Mouse (Mus musculus) MEL-GATA-1-ER (cell line): Measurements from ENCODE around the gene Gm3238.
"Not testable (repeated sequence)": the region's sequence is repeated elsewhere in the genome, so short reads cannot be mapped to it uniquely, and the experiment has no call there.

ENCODE experiments used
- DNase-seq: peaks from one replicate; pipeline ENCODE4 v3.0.0-alpha.2; 2012; ENCODE audit warnings: low read depth; ENCODE audit errors: extremely low read depth

Gene Gm3238

GRCm38 (mm10) chr10:77750686-77751085 lies 20.4 kb downstream of the Gm3238 start:
- not testable (repeated sequence) for DNase-seq

GRCm38 (mm10) chr10:77741924-77742688 lies 29.0 kb downstream of the Gm3238 start, which contains the start of gene Gm18596:
Gene Gm18596 (minus strand): TSS chr10:77742638.
- DNase-seq: not testable (repeated sequence)

GRCm38 (mm10) chr10:77738929-77739328 lies 32.2 kb downstream of the Gm3238 start:
- no peak for DNase-seq

- no peak for DNase-seq
Observed at GRCm38 (mm10) chr10:77735928-77736327, 35.2 kb downstream of the Gm3238 start.

- DNase-seq: peak; percentile 24
Observed at GRCm38 (mm10) chr10:77729241-77729640, 41.9 kb downstream of the Gm3238 start.

GRCm38 (mm10) chr10:77728280-77728679 lies 42.8 kb downstream of the Gm3238 start:
- DNase-seq: no peak

- DNase-seq: no peak
Observed at GRCm38 (mm10) chr10:77726186-77726585, 44.9 kb downstream of the Gm3238 start, which contains the start of gene Gm10100. Gene Gm10100 (plus strand): TSS chr10:77726486.

GRCm38 (mm10) chr10:77724855-77725254 lies 46.3 kb downstream of the Gm3238 start:
- DNase-seq: no peak
